Mouse (Mus musculus): ENCODE data around the gene Lama5. TPM values are rescaled to one million over a fixed set of nuclear protein-coding genes. Genes with fewer than 3 reads are reported as not detected.

Gene Lama5
- total RNA-seq, 2 experiments from 2014 or later: 7.1 to 9.4 TPM

Small RNA genes within 50 kb of the gene (microRNA-seq; reads per million reads assigned to microRNA genes)
- gene Mir3091: not detected
- not detected for gene Mir7005

Other genes with a start within 250 kb of the Lama5 start
- 10 to 100 TPM; 19.5 to 20.9 TPM for gene Taf4, start 249.2 kb downstream of the Lama5 start, total RNA-seq (2021)
- 100 to 1,000 TPM; 142 to 143 TPM for gene Lsm14b, start 200.9 kb downstream of the Lama5 start, total RNA-seq (2021)
- 100 to 1,000 TPM; 214 to 221 TPM for gene Psma7, start 183.4 kb downstream of the Lama5 start, total RNA-seq (2021)
- 10 to 100 TPM; 35.8 to 37.3 TPM for gene Ss18l1, start 183.3 kb downstream of the Lama5 start, total RNA-seq (2021)
- gene Mtg2, start 155.3 kb downstream of the Lama5 start, total RNA-seq (2021): 10 to 100 TPM; 16.2 to 17.5 TPM
- gene Hrh3, start 121.4 kb downstream of the Lama5 start, total RNA-seq (2021): 10 to 100 TPM; 35.9 to 42.1 TPM
- gene Osbpl2, start 106.6 kb downstream of the Lama5 start, total RNA-seq (2021): 10 to 100 TPM; 54.1 to 58.4 TPM
- 100 to 1,000 TPM; 111 to 112 TPM for gene Adrm1, start 54.4 kb downstream of the Lama5 start, total RNA-seq (2021)
- gene Rps21, start 31.5 kb upstream of the Lama5 start, total RNA-seq (2021): 100 to 1,000 TPM; 551 to 611 TPM
- 10 to 100 TPM; 37.6 TPM for gene Cables2, start 47.6 kb upstream of the Lama5 start, total RNA-seq (2021)
- gene Rbbp8nl, start 64.0 kb upstream of the Lama5 start, total RNA-seq (2021): not detected
- not detected for gene Gata5, start 108.8 kb upstream of the Lama5 start, total RNA-seq (2021)
- gene Slco4a1, start 230.4 kb upstream of the Lama5 start, total RNA-seq (2021): 1 to 10 TPM; 1.5 TPM

Measured in left cerebral cortex, postnatal 10 days (tissue).